Mouse (Mus musculus) kidney, embryonic 14.5 days (tissue): ENCODE results near the gene Adprhl2. TPM values are rescaled to one million over a fixed set of nuclear protein-coding genes. Genes with fewer than 3 reads are reported as not detected.

Experiments
- ATAC-seq: fragments of 200-750 bp; cut with Nextera tagmentation; 2 replicates; pipeline ENCODE4 v1.8.0; 2017; ENCODE audit warnings: moderate number of reproducible peaks, mild to moderate bottlenecking, moderate TSS enrichment, moderate library complexity; ENCODE audit not compliant: low FRiP score, low TSS enrichment
- H3K27ac ChIP-seq: fragments of 300-500 bp; sonication (generic); 2 replicates; pipeline ENCODE4 v1.5.1; 2014; ENCODE audit warnings: low read depth, mild to moderate bottlenecking, low read length, moderate library complexity, mixed read lengths
- H3K27me3 ChIP-seq: fragments of 300-500 bp; sonication (generic); 2 replicates; pipeline ENCODE4 v1.6.1; 2014; ENCODE audit warnings: mild to moderate bottlenecking, low read length; ENCODE audit not compliant: control insufficient read depth, insufficient read depth
- H3K36me3 ChIP-seq: fragments of 300-500 bp; sonication (generic); 2 replicates; pipeline ENCODE4 v1.6.1; 2014; ENCODE audit warnings: low read length, mixed read lengths; ENCODE audit not compliant: control insufficient read depth, insufficient read depth
- H3K4me1 ChIP-seq: fragments of 300-500 bp; sonication (generic); 2 replicates; pipeline ENCODE4 v1.6.1; 2014; ENCODE audit warnings: low read length, mixed read lengths; ENCODE audit not compliant: control insufficient read depth, insufficient read depth
- H3K4me2 ChIP-seq: fragments of 300-500 bp; sonication (generic); replicated peaks from 2 replicates; pipeline ENCODE4 v1.6.1; 2014; ENCODE audit warnings: low read depth, mild to moderate bottlenecking, low read length
- H3K4me3 ChIP-seq: fragments of 300-500 bp; sonication (generic); 2 replicates; pipeline ENCODE4 v1.5.1; 2014; ENCODE audit warnings: mild to moderate bottlenecking, low read length
- H3K9ac ChIP-seq: fragments of 300-500 bp; sonication (generic); 2 replicates; pipeline ENCODE4 v1.6.1; 2014; ENCODE audit warnings: low read depth, mild to moderate bottlenecking, low read length, moderate library complexity
- H3K9me3 ChIP-seq: fragments of 300-500 bp; sonication (generic); 2 replicates; pipeline ENCODE4 v1.6.1; 2016; ENCODE audit warnings: low read length; ENCODE audit not compliant: control insufficient read depth
- WGBS: fragments of 180-500 bp; shearing (Covaris S2); extraction: QIAGEN DNeasy Blood & Tissue Kit; methylation state at CpG from one replicate; pipeline ENCODE4 v1.1.7; 2014; 5-methylcytosine and 5-hydroxymethylcytosine counted together
- polyA plus RNA-seq: library from polyadenylated mRNA; unstranded; fragments of >200 nt; fragmentation: Nextera tagmentation; extraction: Ambion mirVana; gene quantifications from 2 replicates; pipeline ENCODE4 v1.2.1, GENCODE M21; 2014

The Adprhl2 gene
- polyA plus RNA-seq, 1 experiment from 2014 or later: 57.6 TPM

GRCm38 (mm10) chr4:126324861-126325260 lies 3.4 kb upstream of the Adprhl2 start:
- ATAC-seq: no peak
- Histone ChIP-seq H3K4me3 (no peak overlapping the region; the same call in 1 of the 2 replicates), H3K27me3 (peaks cover 8% of the 10 kb centered on the region; the same call in 1 of the 2 replicates), H3K27ac (no peak overlapping the region), H3K9me3 (no peaks in the 10 kb centered on the region), H3K4me1 (peaks cover 7% of the 10 kb centered on the region; the same call in 1 of the 2 replicates), H3K4me2 (peak overlapping the region; percentile 37; the same call in 1 of the 2 replicates), H3K9ac (no peak overlapping the region), H3K36me3 (no peaks in the 10 kb centered on the region)
- WGBS: 24% methylated on average over 13 of the region's 13 CpGs

- Histone ChIP-seq H3K36me3 (peaks cover 8% of the 10 kb centered on the region), H3K4me3 (no peak overlapping the region), H3K9ac (no peak overlapping the region), H3K27ac (no peak overlapping the region), H3K4me2 (no peak overlapping the region), H3K9me3 (no peaks in the 10 kb centered on the region), H3K4me1 (peaks cover 10% of the 10 kb centered on the region; the same call in 1 of the 2 replicates), H3K27me3 (peaks cover 8% of the 10 kb centered on the region; the same call in 1 of the 2 replicates)
- 94% methylated on average over 13 of the region's 13 CpGs for WGBS
- no peak for ATAC-seq
Measured at GRCm38 (mm10) chr4:126322646-126323045, 1.1 kb upstream of the Adprhl2 start.

- H3K9ac ChIP-seq: peak overlapping the region; percentile 87; the same call in 1 of the 2 replicates
Measured at GRCm38 (mm10) chr4:126321854-126322511, 480 bp upstream of the Adprhl2 start.

GRCm38 (mm10) chr4:126319806-126320205 lies 1.7 kb downstream of the Adprhl2 start:
- Histone ChIP-seq H3K9ac (no peak overlapping the region), H3K4me3 (no peak overlapping the region), H3K27me3 (peaks cover 6% of the 10 kb centered on the region; the same call in 1 of the 2 replicates), H3K27ac (no peak overlapping the region), H3K36me3 (peaks cover 31% of the 10 kb centered on the region), H3K4me1 (peaks cover 10% of the 10 kb centered on the region; the same call in 1 of the 2 replicates), H3K9me3 (no peaks in the 10 kb centered on the region), H3K4me2 (no peak overlapping the region)
- ATAC-seq: no peak
- 88% methylated on average over 6 of the region's 6 CpGs for WGBS

More at GRCm38 (mm10) chr4:126321854-126322511, 480 bp upstream of the Adprhl2 start:
- Histone ChIP-seq H3K4me2 (peak overlapping the region; percentile 74), H3K36me3 (peaks cover 15% of the 10 kb centered on the region), H3K4me3 (peak overlapping the region; percentile 70), H3K4me1 (peaks cover 10% of the 10 kb centered on the region; the same call in 1 of the 2 replicates), H3K9me3 (no peaks in the 10 kb centered on the region), H3K27me3 (peaks cover 8% of the 10 kb centered on the region; the same call in 1 of the 2 replicates), H3K27ac (no peak overlapping the region)
- WGBS: 51% methylated on average over 28 of the region's 28 CpGs
- peak; percentile 41 for ATAC-seq

GRCm38 (mm10) chr4:126316443-126317040 lies 5.0 kb downstream of the Adprhl2 start:
- no peaks in the 10 kb centered on the region for H3K9me3 ChIP-seq
- H3K4me3 ChIP-seq: no peak overlapping the region
- no peak for ATAC-seq
- H3K27me3 ChIP-seq: no peaks in the 10 kb centered on the region
- WGBS: 89% methylated on average over 13 of the region's 13 CpGs
- peaks cover 12% of the 10 kb centered on the region; the same call in 1 of the 2 replicates for H3K4me1 ChIP-seq
- no peak overlapping the region for H3K4me2 ChIP-seq
- no peak overlapping the region for H3K27ac ChIP-seq
- no peak overlapping the region for H3K9ac ChIP-seq
- peaks cover 31% of the 10 kb centered on the region for H3K36me3 ChIP-seq

GRCm38 (mm10) chr4:126315931-126316330 lies 5.6 kb downstream of the Adprhl2 start:
- H3K9ac ChIP-seq: no peak overlapping the region
- no peak overlapping the region for H3K4me2 ChIP-seq
- H3K4me1 ChIP-seq: peaks cover 12% of the 10 kb centered on the region; the same call in 1 of the 2 replicates
- WGBS: 49% methylated on average over 5 of the region's 5 CpGs
- H3K27me3 ChIP-seq: no peaks in the 10 kb centered on the region
- no peak for ATAC-seq
- H3K27ac ChIP-seq: no peak overlapping the region
- peaks cover 31% of the 10 kb centered on the region for H3K36me3 ChIP-seq
- no peak overlapping the region for H3K4me3 ChIP-seq
- no peaks in the 10 kb centered on the region for H3K9me3 ChIP-seq

GRCm38 (mm10) chr4:126314393-126314792 lies 7.1 kb downstream of the Adprhl2 start:
- H3K4me2 ChIP-seq: no peak overlapping the region
- H3K4me3 ChIP-seq: no peak overlapping the region
- peak; percentile 25; the same call in 1 of the 2 replicates for ATAC-seq
- no peak overlapping the region for H3K9ac ChIP-seq
- no peaks in the 10 kb centered on the region for H3K9me3 ChIP-seq
- H3K27ac ChIP-seq: peak overlapping the region; percentile 32; the same call in 1 of the 2 replicates
- peaks cover 6% of the 10 kb centered on the region; the same call in 1 of the 2 replicates for H3K4me1 ChIP-seq
- H3K27me3 ChIP-seq: no peaks in the 10 kb centered on the region
- H3K36me3 ChIP-seq: peaks cover 31% of the 10 kb centered on the region
- WGBS: 32% methylated on average over 10 of the region's 10 CpGs

GRCm38 (mm10) chr4:126313202-126313601 lies 8.3 kb downstream of the Adprhl2 start:
- H3K36me3 ChIP-seq: peaks cover 29% of the 10 kb centered on the region
- H3K27me3 ChIP-seq: no peaks in the 10 kb centered on the region
- WGBS: 54% methylated on average over 5 of the region's 5 CpGs
- H3K4me3 ChIP-seq: no peak overlapping the region
- ATAC-seq: no peak
- peaks cover 7% of the 10 kb centered on the region; the same call in 1 of the 2 replicates for H3K4me1 ChIP-seq
- no peak overlapping the region for H3K9ac ChIP-seq
- H3K9me3 ChIP-seq: no peaks in the 10 kb centered on the region
- H3K27ac ChIP-seq: peak overlapping the region; percentile 59; the same call in 1 of the 2 replicates
- H3K4me2 ChIP-seq: no peak overlapping the region
